Mouse (Mus musculus) forebrain, embryonic 16.5 days (tissue): Measurements from ENCODE around the gene D430019H16Rik. TPM values are rescaled to one million over a fixed set of nuclear protein-coding genes. Genes with fewer than 3 reads are reported as not detected.

Source experiments
- ATAC-seq: fragments of 200-750 bp; cut with Nextera tagmentation; 2 replicates; pipeline ENCODE4 v1.8.0; 2017; ENCODE audit warnings: mild to moderate bottlenecking, moderate library complexity
- H3K27ac ChIP-seq: fragments of 300-500 bp; sonication (generic); 2 replicates; pipeline ENCODE4 v1.5.1; 2014; ENCODE audit warnings: low read length, control low read depth
- H3K27me3 ChIP-seq: fragments of 300-500 bp; sonication (generic); replicated peaks from 2 replicates; pipeline ENCODE4 v1.6.1; 2014; ENCODE audit warnings: low read length; ENCODE audit not compliant: control insufficient read depth, insufficient read depth
- H3K36me3 ChIP-seq: fragments of 300-500 bp; sonication (generic); 2 replicates; pipeline ENCODE4 v1.6.1; 2014; ENCODE audit not compliant: control insufficient read depth, insufficient read depth
- H3K4me1 ChIP-seq: fragments of 300-500 bp; sonication (generic); replicated peaks from 2 replicates; pipeline ENCODE4 v1.6.1; 2014; ENCODE audit warnings: low read length; ENCODE audit not compliant: control insufficient read depth, insufficient read depth
- H3K4me2 ChIP-seq: fragments of 300-500 bp; sonication (generic); 2 replicates; pipeline ENCODE4 v1.6.1; 2014; ENCODE audit warnings: mild to moderate bottlenecking, low read length, control low read depth
- H3K4me3 ChIP-seq: fragments of 300-500 bp; sonication (generic); replicated peaks from 2 replicates; pipeline ENCODE4 v1.5.1; 2014; ENCODE audit warnings: mild to moderate bottlenecking, low read length, control low read depth
- H3K9ac ChIP-seq: fragments of 300-500 bp; sonication (generic); replicated peaks from 2 replicates; pipeline ENCODE4 v1.6.1; 2014; ENCODE audit warnings: low read depth, low read length, control low read depth
- H3K9me3 ChIP-seq: fragments of 300-500 bp; sonication (generic); 2 replicates; pipeline ENCODE4 v1.6.1; 2016; ENCODE audit warnings: low read length; ENCODE audit not compliant: control insufficient read depth
- WGBS: fragments of 180-500 bp; shearing (Covaris S2); extraction: QIAGEN DNeasy Blood & Tissue Kit; methylation state at CpG from one replicate; pipeline ENCODE4 v1.1.7; 2014; 5-methylcytosine and 5-hydroxymethylcytosine counted together
- polyA plus RNA-seq: library from polyadenylated mRNA; unstranded; fragments of >200 nt; fragmentation: Nextera tagmentation; extraction: Ambion mirVana; gene quantifications from 2 replicates; pipeline ENCODE4 v1.2.1, GENCODE M21; 2015

The D430019H16Rik gene
- polyA plus RNA-seq, 1 experiment from 2014 or later = 17.8 TPM

DNA sequence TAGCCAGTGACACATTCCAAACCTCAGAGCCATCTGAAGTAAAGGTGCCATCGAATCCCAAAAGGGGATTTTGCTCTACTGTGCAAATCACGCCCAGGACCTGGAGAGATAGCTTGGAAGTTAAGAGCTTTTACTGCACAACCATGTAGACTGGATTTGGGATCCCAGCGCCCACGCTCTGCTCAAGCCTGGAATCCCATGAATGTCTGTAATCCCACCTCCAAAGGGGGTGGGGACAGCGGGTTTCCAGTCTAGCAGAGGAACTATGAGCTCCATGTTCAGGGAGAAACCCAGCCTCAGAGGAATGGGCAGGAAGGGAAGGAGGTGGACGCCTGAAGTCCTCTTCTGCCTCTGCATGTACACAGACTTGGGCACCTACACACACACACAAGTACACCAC is 13.7 kb upstream of the D430019H16Rik start:
- whole genome bisulfite sequencing = 78% methylated on average over 6 of the region's 6 CpGs
- no peak overlapping the region for H3K4me2 ChIP-seq

DNA sequence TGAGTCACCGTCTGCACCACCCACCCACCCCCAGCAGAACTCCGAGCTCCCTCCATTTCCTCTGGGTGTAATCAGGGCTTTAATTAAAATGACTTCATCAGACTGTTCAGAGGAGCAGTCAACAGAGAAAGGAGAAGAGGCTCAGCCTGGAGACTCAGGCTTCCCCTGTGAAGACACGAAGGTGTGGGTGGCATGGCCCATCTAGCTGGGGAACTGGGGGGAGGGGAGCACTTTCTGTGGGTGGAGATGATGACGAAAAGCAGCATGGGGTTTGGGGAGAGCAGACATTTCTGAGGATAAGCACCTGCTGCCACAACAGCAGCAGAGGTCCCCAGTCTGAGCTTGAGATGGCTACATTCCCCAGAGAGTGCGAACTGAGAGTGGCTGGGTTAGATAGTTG is 10.1 kb upstream of the D430019H16Rik start:
- Histone ChIP-seq H3K4me1 (no peaks in the 10 kb centered on the region), H3K9me3 (no peaks in the 10 kb centered on the region), H3K9ac (no peak overlapping the region), H3K4me3 (no peak overlapping the region), H3K27me3 (no peaks in the 10 kb centered on the region), H3K4me2 (no peak overlapping the region), H3K27ac (no peak overlapping the region), H3K36me3 (no peaks in the 10 kb centered on the region)
- 70% methylated on average over 5 of the region's 5 CpGs for WGBS
- no peak for ATAC-seq

More for the DNA sequence above, 13.7 kb upstream of the D430019H16Rik start:
- no peak overlapping the region for H3K27ac ChIP-seq
- H3K9ac ChIP-seq = no peak overlapping the region
- H3K4me3 ChIP-seq = no peak overlapping the region
- no peaks in the 10 kb centered on the region for H3K9me3 ChIP-seq
- H3K27me3 ChIP-seq = no peaks in the 10 kb centered on the region
- no peaks in the 10 kb centered on the region for H3K36me3 ChIP-seq
- ATAC-seq = no peak
- no peaks in the 10 kb centered on the region for H3K4me1 ChIP-seq

DNA sequence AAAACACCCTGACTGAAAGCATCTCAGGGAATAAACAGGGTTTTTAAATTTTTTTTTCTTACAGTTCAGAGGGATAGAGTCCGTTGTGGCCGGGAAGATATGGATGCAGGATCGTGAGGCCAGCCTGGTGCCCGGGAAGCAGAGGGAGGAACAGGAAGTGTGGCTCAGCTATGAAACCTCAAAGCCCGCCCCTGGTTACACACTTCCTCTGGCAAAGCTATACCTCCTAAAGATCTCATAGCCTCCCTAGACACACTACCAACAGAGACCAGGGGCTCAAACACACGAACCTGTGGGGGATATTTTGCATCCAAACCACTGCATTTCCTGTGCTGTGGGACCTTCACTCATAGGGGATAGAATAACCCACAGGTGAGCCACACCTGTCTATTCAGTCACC is 7.9 kb upstream of the D430019H16Rik start:
- ATAC-seq = no peak
- WGBS = 80% methylated on average over 6 of the region's 6 CpGs
- Histone ChIP-seq H3K4me3 (no peak overlapping the region), H3K4me1 (no peaks in the 10 kb centered on the region), H3K27ac (no peak overlapping the region), H3K36me3 (no peaks in the 10 kb centered on the region), H3K9me3 (no peaks in the 10 kb centered on the region), H3K9ac (no peak overlapping the region), H3K4me2 (no peak overlapping the region), H3K27me3 (no peaks in the 10 kb centered on the region)

DNA sequence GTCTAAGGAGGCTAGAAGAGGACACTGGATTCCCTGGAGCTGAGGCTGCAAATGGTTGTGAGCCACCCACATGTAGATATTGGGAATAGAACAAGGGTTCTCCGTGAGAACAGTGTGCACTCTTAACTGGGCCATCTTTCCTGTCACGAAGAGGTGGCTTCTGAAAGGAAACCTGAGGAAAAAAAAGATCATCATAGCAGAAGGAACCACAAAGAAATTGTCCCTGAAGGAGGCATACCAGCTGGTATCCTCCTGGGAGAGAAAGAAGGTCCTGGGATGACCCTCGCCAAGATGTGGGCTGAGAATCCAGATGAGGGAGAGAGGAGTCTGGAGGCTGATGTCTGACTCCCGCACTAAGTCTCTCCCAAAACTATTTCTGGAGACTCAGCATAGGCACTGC is 4.4 kb upstream of the D430019H16Rik start:
- no peak overlapping the region for H3K4me3 ChIP-seq
- no peak overlapping the region for H3K4me2 ChIP-seq
- ATAC-seq = no peak
- H3K9me3 ChIP-seq = no peaks in the 10 kb centered on the region
- no peak overlapping the region for H3K9ac ChIP-seq
- H3K4me1 ChIP-seq = peaks cover 5% of the 10 kb centered on the region
- H3K36me3 ChIP-seq = no peaks in the 10 kb centered on the region
- 82% methylated on average over 4 of the region's 4 CpGs for WGBS
- H3K27me3 ChIP-seq = no peaks in the 10 kb centered on the region
- no peak overlapping the region for H3K27ac ChIP-seq

DNA sequence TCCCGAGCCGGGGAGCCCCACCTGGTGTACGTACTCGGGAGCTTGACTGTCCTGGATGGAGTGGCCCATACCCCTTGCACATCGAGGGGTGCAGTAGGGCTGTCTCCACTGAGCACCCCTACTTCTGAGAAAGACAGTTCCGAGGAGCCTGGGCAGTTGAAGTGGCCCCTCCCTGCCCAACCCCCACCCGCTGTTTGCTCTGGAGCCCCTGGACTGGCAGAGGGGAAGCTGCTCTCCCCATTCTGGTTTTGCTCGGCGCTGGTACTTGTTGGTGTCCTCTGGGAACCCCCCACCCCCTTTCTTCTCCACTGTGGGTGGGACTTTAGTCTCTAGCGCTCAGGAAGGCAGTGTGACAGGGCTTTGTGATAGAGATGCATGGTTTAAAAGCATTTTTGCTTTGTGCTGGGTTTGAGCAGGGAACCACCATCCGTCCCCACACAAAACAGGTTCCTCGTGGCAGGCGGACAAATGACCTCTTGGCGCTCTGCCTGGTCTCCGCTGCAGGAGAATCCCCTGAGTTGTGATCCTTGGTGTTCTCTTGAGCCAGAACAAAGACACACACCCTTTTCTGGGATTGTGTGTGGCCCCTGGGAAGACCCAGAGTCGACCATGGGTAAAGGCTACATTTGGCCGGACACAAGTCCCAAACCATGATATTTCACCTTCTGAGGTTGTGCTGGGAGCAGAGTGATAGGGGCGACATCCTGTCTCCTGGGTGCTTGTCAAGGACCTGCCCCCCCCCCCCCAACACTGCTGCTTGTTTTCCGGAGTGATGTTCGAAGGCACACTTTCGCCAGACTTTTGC is 804 bp downstream of the D430019H16Rik start:
- Histone ChIP-seq H3K27ac (peak overlapping the region; percentile 91), H3K36me3 (no peaks in the 10 kb centered on the region), H3K4me3 (peak overlapping the region; percentile 96), H3K27me3 (no peaks in the 10 kb centered on the region), H3K9me3 (no peaks in the 10 kb centered on the region), H3K4me2 (peak overlapping the region; percentile 63), H3K4me1 (peaks cover 47% of the 10 kb centered on the region), H3K9ac (peak overlapping the region; percentile 95)
- ATAC-seq = peak; percentile 62
- 3% methylated on average over 21 of the region's 21 CpGs for WGBS

DNA sequence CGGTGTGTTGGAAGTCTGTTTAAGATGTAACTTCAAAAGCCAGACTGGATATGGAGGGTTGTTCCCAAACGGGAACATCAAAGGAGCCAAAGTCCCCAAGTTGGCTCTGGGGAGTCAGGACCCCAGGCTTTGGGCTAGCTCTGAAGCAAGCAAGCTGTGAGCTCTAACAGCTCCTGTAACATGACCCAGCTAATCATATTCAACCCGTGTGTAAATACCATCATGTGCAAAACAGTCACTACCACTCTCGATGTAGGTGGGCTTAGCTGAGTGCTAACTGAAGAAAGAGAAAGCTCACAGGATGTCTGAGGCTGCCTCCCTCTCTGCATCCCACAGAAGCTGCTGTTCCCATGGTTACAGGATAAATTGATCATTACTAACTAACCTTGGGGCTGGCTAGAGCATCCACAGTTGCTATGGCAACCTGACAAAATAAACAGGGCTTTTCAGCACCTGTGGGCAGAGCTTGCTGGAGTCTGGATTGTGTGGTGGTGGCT is 1.5 kb downstream of the D430019H16Rik start:
- peak; percentile 60 for ATAC-seq
- WGBS = 2% methylated on average over 4 of the region's 4 CpGs
- peak overlapping the region; percentile 91 for H3K27ac ChIP-seq
- no peaks in the 10 kb centered on the region for H3K36me3 ChIP-seq
- H3K9ac ChIP-seq = peak overlapping the region; percentile 95
- H3K9me3 ChIP-seq = no peaks in the 10 kb centered on the region
- H3K4me2 ChIP-seq = peak overlapping the region; percentile 63
- no peaks in the 10 kb centered on the region for H3K27me3 ChIP-seq
- H3K4me1 ChIP-seq = peaks cover 53% of the 10 kb centered on the region
- H3K4me3 ChIP-seq = peak overlapping the region; percentile 96

DNA sequence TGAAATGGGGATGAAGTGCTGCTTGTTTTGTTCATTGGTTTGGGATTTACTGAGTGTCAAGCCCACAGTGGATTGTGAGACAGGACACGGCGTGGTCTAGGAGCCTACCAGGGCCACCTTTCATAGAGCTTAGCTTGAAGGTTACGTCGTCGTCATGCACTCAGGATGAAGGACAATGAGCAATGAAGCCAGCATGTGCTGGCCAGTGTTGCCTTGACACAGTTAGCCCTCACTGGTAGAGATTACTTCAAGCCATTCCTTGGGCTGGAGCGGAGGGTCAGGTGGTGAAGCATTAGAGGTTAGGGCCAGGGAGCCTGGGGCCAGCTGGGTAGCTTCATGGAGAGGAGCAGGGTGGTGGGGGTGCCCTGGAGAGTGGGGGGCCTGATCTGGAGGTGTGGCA is 5.1 kb downstream of the D430019H16Rik start:
- H3K4me3 ChIP-seq = no peak overlapping the region
- no peak overlapping the region for H3K27ac ChIP-seq
- H3K9me3 ChIP-seq = no peaks in the 10 kb centered on the region
- H3K27me3 ChIP-seq = no peaks in the 10 kb centered on the region
- H3K36me3 ChIP-seq = no peaks in the 10 kb centered on the region
- H3K9ac ChIP-seq = no peak overlapping the region
- no peak overlapping the region for H3K4me2 ChIP-seq
- ATAC-seq = no peak
- H3K4me1 ChIP-seq = peaks cover 52% of the 10 kb centered on the region
- WGBS = 93% methylated on average over 6 of the region's 6 CpGs

DNA sequence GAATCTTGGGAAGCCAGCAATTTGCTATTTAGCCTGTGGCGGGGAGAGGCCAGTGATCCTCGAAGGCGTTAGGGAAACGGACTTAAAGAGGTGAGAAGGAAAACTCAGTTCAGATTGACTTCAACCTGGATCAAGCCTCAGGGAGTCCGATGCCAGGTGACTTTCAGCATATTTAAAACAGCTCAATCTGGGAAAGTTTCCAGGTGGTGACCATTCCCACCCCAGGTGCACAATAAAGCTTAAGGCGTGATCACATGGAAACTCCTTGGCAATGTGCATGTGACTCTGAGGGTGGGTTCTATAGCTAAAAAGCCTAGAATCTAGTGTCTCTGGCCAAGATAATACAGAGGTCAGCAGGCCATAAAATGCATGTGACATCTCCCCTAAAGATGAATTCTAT is 7.4 kb downstream of the D430019H16Rik start:
- no peak for ATAC-seq

DNA sequence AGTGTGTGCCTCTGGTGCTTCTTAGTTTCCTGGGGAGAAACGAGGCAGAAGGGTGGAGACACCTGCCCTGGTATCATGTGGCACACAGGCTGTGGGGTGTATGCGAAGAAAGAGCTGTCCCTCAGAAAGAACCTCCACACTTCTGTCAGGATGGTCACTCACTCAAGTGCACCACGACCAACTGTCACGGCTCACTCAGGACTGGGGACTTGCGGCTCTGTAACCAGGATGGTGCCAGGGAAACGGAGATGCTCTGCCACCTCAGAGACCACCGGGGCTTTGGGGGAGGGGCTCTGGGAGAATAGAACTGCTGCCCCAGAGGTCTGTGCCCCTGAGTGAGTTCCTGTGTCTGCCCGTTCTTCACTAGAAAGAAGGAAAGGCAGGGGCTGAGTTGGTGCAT is 15.4 kb downstream of the D430019H16Rik start:
- Histone ChIP-seq H3K27ac (no peak overlapping the region), H3K9me3 (no peaks in the 10 kb centered on the region), H3K4me2 (no peak overlapping the region), H3K4me1 (peaks cover 3% of the 10 kb centered on the region; the same call in 1 of the 2 replicates), H3K4me3 (no peak overlapping the region), H3K27me3 (no peaks in the 10 kb centered on the region), H3K9ac (no peak overlapping the region), H3K36me3 (peaks cover 4% of the 10 kb centered on the region; the same call in 1 of the 2 replicates)
- 66% methylated on average over 8 of the region's 8 CpGs for WGBS
- no peak for ATAC-seq

More for the DNA sequence above, 7.4 kb downstream of the D430019H16Rik start:
- Histone ChIP-seq H3K9ac (no peak overlapping the region), H3K4me2 (no peak overlapping the region), H3K9me3 (no peaks in the 10 kb centered on the region), H3K36me3 (no peaks in the 10 kb centered on the region), H3K4me3 (no peak overlapping the region), H3K4me1 (peaks cover 43% of the 10 kb centered on the region), H3K27me3 (no peaks in the 10 kb centered on the region), H3K27ac (no peak overlapping the region)
- 85% methylated on average over 6 of the region's 6 CpGs for WGBS
